Mouse (Mus musculus): ENCODE results near the gene E4f1. TPM values are rescaled to one million over a fixed set of nuclear protein-coding genes. Genes with fewer than 3 reads are reported as not detected.

The E4f1 gene
- polyA plus RNA-seq (2015; fragmentation: Nextera tagmentation; extraction: Ambion mirVana), result 38.8 and 39.8 TPM in 2 replicates

GRCm38 (mm10) chr17:24469910-24470602 is at the start of gene E4f1, which contains the start of gene Pgp:
TSS of gene E4f1 (minus strand) at chr17:24470313.
TSS of gene Pgp (plus strand) at chr17:24470392.
- WGBS, result under 1% methylated on average over 75 of the region's 75 CpGs
- no peaks in the 10 kb centered on the region for H3K27me3 ChIP-seq
- peak; percentile 99 for ATAC-seq
- peak within 1 kb of the TSS; percentile 85 for H3K27ac ChIP-seq
- peaks cover 28% of the 10 kb centered on the region for H3K36me3 ChIP-seq (ENCODE audit: poor library complexity, severe bottlenecking)
- H3K9ac ChIP-seq, result peak within 1 kb of the TSS; percentile 95
- H3K9me3 ChIP-seq (replicated peaks), result no peaks in the 10 kb centered on the region
- peak within 1 kb of the TSS; percentile 99 for H3K4me2 ChIP-seq
- peaks cover 26% of the 10 kb centered on the region for H3K4me1 ChIP-seq
- peak within 1 kb of the TSS; percentile 91 for H3K4me3 ChIP-seq

GRCm38 (mm10) chr17:24514270-24515257 is 44.5 kb upstream of the E4f1 start:
- Histone ChIP-seq H3K9me3 (replicated peaks) (no peaks in the 10 kb centered on the region), H3K4me3 (no peak overlapping the region), H3K9ac (no peak overlapping the region), H3K36me3 (ENCODE audit: poor library complexity, severe bottlenecking) (peaks cover 92% of the 10 kb centered on the region), H3K4me2 (no peak overlapping the region), H3K27me3 (no peaks in the 10 kb centered on the region), H3K27ac (0 out of 2 replicates have a peak overlapping the region, but pooled peaks have one; percentile 2), H3K4me1 (no peaks in the 10 kb centered on the region)
- ATAC-seq, result no peak
- WGBS, result 86% methylated on average over 24 of the region's 24 CpGs

GRCm38 (mm10) chr17:24513609-24514008 is 43.5 kb upstream of the E4f1 start:
- Histone ChIP-seq H3K27ac (no peak overlapping the region), H3K4me3 (no peak overlapping the region), H3K9ac (no peak overlapping the region; the same call in 1 of the 2 replicates), H3K4me2 (no peak overlapping the region), H3K36me3 (ENCODE audit: poor library complexity, severe bottlenecking) (peaks cover 96% of the 10 kb centered on the region), H3K4me1 (no peaks in the 10 kb centered on the region), H3K27me3 (no peaks in the 10 kb centered on the region), H3K9me3 (replicated peaks) (no peaks in the 10 kb centered on the region)
- peak; percentile 61 for ATAC-seq
- 50% methylated on average over 5 of the region's 5 CpGs for WGBS

GRCm38 (mm10) chr17:24507806-24508460 is 37.8 kb upstream of the E4f1 start:
- Histone ChIP-seq H3K9ac (no peak overlapping the region), H3K4me1 (peaks cover 4% of the 10 kb centered on the region; the same call in 1 of the 2 replicates), H3K4me3 (no peak overlapping the region), H3K4me2 (no peak overlapping the region), H3K27ac (no peak overlapping the region), H3K36me3 (ENCODE audit: poor library complexity, severe bottlenecking) (peaks cover 96% of the 10 kb centered on the region), H3K9me3 (replicated peaks) (no peaks in the 10 kb centered on the region), H3K27me3 (no peaks in the 10 kb centered on the region)
- 84% methylated on average over 12 of the region's 12 CpGs for WGBS
- ATAC-seq, result no peak

GRCm38 (mm10) chr17:24507129-24507664 is 37.1 kb upstream of the E4f1 start:
- Histone ChIP-seq H3K9ac (no peak overlapping the region), H3K36me3 (ENCODE audit: poor library complexity, severe bottlenecking) (peaks cover 97% of the 10 kb centered on the region), H3K27me3 (no peaks in the 10 kb centered on the region), H3K4me3 (no peak overlapping the region), H3K4me2 (no peak overlapping the region), H3K4me1 (peaks cover 4% of the 10 kb centered on the region; the same call in 1 of the 2 replicates), H3K27ac (no peak overlapping the region), H3K9me3 (replicated peaks) (no peaks in the 10 kb centered on the region)
- ATAC-seq, result no peak
- 52% methylated on average over 19 of the region's 19 CpGs for WGBS

GRCm38 (mm10) chr17:24506332-24507070 is 36.4 kb upstream of the E4f1 start:
- H3K27me3 ChIP-seq, result no peaks in the 10 kb centered on the region
- no peak for ATAC-seq
- H3K27ac ChIP-seq, result no peak overlapping the region
- no peak overlapping the region for H3K4me3 ChIP-seq
- no peaks in the 10 kb centered on the region for H3K9me3 ChIP-seq (replicated peaks)
- peaks cover 4% of the 10 kb centered on the region; the same call in 1 of the 2 replicates for H3K4me1 ChIP-seq
- peak overlapping the region; percentile 40; the same call in 1 of the 2 replicates for H3K9ac ChIP-seq
- peak overlapping the region; percentile 19; the same call in 1 of the 2 replicates for H3K4me2 ChIP-seq
- peaks cover 97% of the 10 kb centered on the region for H3K36me3 ChIP-seq (ENCODE audit: poor library complexity, severe bottlenecking)
- WGBS, result 32% methylated on average over 36 of the region's 36 CpGs

GRCm38 (mm10) chr17:24505286-24505955 is 35.3 kb upstream of the E4f1 start:
- H3K9me3 ChIP-seq (replicated peaks), result no peaks in the 10 kb centered on the region
- no peak overlapping the region for H3K4me2 ChIP-seq
- no peak overlapping the region for H3K27ac ChIP-seq
- H3K27me3 ChIP-seq, result no peaks in the 10 kb centered on the region
- no peak overlapping the region for H3K4me3 ChIP-seq
- peaks cover 4% of the 10 kb centered on the region; the same call in 1 of the 2 replicates for H3K4me1 ChIP-seq
- peaks cover 97% of the 10 kb centered on the region for H3K36me3 ChIP-seq (ENCODE audit: poor library complexity, severe bottlenecking)
- 91% methylated on average over 30 of the region's 30 CpGs for WGBS
- no peak for ATAC-seq
- no peak overlapping the region for H3K9ac ChIP-seq

GRCm38 (mm10) chr17:24504085-24504484 is 34.0 kb upstream of the E4f1 start:
- Histone ChIP-seq H3K9me3 (replicated peaks) (no peaks in the 10 kb centered on the region), H3K4me3 (no peak overlapping the region), H3K9ac (no peak overlapping the region), H3K4me1 (peaks cover 4% of the 10 kb centered on the region; the same call in 1 of the 2 replicates), H3K4me2 (no peak overlapping the region), H3K36me3 (ENCODE audit: poor library complexity, severe bottlenecking) (peaks cover 95% of the 10 kb centered on the region), H3K27ac (no peak overlapping the region), H3K27me3 (no peaks in the 10 kb centered on the region)
- WGBS, result 94% methylated on average over 10 of the region's 10 CpGs
- no peak for ATAC-seq

- 35% methylated on average over 11 of the region's 11 CpGs for WGBS
- H3K4me3 ChIP-seq, result no peak overlapping the region
- no peak overlapping the region for H3K9ac ChIP-seq
- no peaks in the 10 kb centered on the region for H3K27me3 ChIP-seq
- no peak overlapping the region for H3K4me2 ChIP-seq
- H3K27ac ChIP-seq, result no peak overlapping the region
- no peak for ATAC-seq
- H3K4me1 ChIP-seq, result peaks cover 4% of the 10 kb centered on the region; the same call in 1 of the 2 replicates
- peaks cover 97% of the 10 kb centered on the region for H3K36me3 ChIP-seq (ENCODE audit: poor library complexity, severe bottlenecking)
- H3K9me3 ChIP-seq (replicated peaks), result no peaks in the 10 kb centered on the region
Observed at GRCm38 (mm10) chr17:24502208-24502607, 32.1 kb upstream of the E4f1 start.

- peaks cover 50% of the 10 kb centered on the region for H3K36me3 ChIP-seq (ENCODE audit: poor library complexity, severe bottlenecking)
- no peak overlapping the region for H3K4me2 ChIP-seq
- no peak overlapping the region for H3K27ac ChIP-seq
- no peak overlapping the region for H3K9ac ChIP-seq
- no peaks in the 10 kb centered on the region for H3K27me3 ChIP-seq
- WGBS, result 89% methylated on average over 1 of the region's 1 CpGs
- peaks cover 10% of the 10 kb centered on the region for H3K4me1 ChIP-seq
- no peaks in the 10 kb centered on the region for H3K9me3 ChIP-seq (replicated peaks)
- no peak for ATAC-seq
- no peak overlapping the region for H3K4me3 ChIP-seq
Observed at GRCm38 (mm10) chr17:24496026-24496425, 25.9 kb upstream of the E4f1 start.

Measured in forebrain, embryonic 13.5 days (tissue).